Mouse (Mus musculus) thymus, postnatal 0 days (tissue): ENCODE data around the gene Slc35a1. TPM values are rescaled to one million over a fixed set of nuclear protein-coding genes. Genes with fewer than 3 reads are reported as not detected.
"Not testable (repeated sequence)": the region's sequence is repeated elsewhere in the genome, so short reads cannot be mapped to it uniquely, and the experiment has no call there.

Experiments used
- DNase-seq: peaks from one replicate; pipeline ENCODE4 v3.0.0-alpha.2; 2015; ENCODE audit warnings: low spot score
- polyA plus RNA-seq: library from polyadenylated mRNA; unstranded; fragments of >200 nt; fragmentation: Nextera tagmentation; extraction: Ambion mirVana; gene quantifications from 2 replicates; pipeline ENCODE4 v1.2.1, GENCODE M21; 2015

Gene Slc35a1
- 15.9 and 26.0 TPM in 2 replicates for polyA plus RNA-seq

DNA sequence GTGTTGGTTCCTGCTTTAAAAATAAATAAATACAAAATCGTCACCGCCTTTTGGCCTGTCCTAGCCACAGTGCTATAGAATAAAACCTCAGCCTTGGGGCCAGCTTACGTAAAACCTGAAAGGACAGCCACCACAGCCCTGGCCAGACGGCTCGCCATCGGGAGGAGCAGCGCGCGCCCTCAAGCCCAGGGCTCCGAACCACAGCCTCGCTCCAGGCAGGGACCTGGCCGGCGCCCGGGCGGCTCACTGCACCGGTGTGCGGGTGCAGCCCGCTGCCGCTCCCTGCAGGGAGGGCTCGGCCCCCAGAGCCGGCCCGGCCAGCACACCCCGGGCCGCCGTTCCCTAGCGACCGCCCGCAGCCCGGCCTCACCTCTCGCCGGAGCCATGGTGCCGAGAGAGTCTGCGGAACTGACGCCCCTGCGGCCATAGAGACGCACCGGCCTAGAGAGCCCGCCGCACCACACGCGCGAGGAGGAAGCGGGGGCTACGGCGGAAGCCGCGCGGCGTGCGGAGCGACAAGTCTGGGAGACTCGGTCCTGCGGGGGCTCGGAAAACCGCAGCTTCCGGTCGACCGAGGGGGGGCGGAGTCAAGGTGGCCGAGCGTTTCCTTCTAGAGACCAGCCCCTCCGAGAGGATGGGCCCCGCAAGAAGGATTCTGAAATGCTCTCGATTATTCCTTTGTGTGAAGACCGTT, at the start of gene Slc35a1:
Gene Slc35a1, minus strand, starts transcription at position 565 of the 694 bp plus-strand sequence.
- DNase-seq: peak; percentile 92

DNA sequence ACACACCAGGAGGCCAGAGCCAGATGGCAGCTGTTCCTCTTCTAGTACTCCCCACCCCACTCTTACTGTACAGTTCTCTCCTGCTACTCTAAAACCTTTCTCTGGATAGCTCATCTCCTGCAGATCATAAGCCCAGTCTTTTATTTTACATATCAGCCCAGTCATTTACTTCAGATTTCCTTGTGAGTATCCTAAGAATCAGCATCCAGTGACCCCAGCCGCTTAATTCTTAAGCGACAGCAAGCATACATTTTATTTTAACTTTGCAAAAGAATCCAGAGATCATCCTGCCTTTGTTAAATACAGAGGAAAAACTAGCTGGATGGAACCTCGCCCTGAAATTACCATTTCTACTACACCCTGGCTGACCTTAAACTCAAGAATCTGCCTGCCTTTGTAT, 47.2 kb upstream of the Slc35a1 start:
- no peak for DNase-seq

DNA sequence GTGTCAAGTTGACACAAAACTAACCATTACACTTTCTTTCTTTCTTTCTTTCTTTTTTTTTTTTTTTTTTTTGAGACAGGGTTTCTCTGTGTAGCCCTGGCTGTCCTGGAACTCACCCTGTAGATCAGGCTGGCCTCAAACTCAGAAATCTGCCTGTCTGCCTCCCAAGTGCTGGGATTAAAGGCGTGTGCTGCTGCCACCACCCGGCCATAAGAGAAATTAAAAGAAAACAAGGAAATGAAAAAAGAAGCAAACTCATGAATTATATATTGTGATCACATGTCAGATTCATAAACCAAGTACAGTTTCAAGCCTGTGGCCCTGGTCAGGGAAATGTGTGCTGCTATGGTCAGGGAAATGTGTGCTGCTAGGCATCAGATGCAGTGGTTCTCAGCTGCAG, 46.2 kb upstream of the Slc35a1 start:
- not testable (repeated sequence) for DNase-seq

DNA sequence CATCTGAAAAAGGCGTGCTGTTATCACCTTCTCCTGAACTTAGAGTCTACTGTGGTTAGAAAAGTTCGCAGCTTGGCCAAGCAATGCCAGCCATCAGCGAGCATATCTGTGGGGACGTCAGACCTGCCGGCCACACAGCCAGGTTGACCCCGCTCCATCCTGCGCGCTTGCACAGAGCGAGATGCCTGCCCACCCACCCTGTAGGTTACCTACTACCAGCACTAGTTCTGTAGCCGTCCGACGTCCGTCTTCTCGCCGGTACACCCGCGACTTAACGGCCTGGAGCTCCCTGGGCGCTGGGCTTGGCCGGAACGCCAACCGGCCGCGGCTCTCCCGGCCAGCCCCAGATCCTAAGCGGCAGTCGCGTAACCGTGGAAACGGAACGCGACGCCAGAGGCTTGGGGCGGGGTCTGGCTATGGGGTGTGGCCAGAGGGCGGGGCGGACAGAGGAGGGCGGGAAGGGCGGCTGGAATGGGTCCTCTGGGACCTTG, 42.7 kb upstream of the Slc35a1 start, which contains the start of gene Cfap206:
Gene Cfap206, minus strand, starts transcription at position 356 of the 491 bp plus-strand sequence.
- DNase-seq: peak; percentile 1

DNA sequence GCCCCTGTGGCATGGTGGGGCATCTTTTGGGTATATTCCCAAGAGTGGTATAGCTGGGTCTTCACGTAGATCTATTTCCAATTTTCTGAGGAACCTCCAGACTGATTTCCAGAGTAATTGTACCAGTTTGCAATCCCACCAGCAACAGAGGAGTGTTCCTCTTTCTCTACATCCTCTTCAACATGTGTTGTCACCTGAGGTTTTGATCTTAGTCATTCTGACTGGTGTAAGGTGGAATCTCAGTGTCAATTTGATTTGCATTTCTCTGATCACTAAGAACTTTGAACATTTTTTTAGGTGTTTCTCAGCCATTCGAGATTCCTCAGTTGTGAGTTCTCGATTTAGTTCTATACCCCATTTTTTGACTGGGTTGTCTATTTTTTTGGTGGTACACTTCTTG, 38.5 kb upstream of the Slc35a1 start:
- not testable (repeated sequence) for DNase-seq

DNA sequence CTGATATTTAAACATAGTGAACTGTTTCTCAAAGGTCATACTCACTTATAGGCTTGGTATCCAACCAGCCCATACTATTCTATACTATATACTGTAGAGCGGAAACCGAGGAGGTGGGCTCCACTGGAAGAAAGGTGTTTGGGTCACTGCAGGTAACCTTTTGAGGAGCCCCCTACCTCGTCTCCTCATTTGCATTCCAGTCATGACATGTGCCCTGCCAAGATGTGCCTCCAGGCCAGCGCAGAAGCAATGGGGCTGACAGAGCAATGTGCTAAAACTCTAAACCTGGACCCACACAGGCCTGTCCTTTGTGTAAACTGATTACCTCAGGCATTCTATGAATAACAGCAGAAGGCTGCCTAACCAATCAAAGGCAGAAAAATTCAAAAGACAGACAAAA, 37.1 kb upstream of the Slc35a1 start:
- no peak for DNase-seq

DNA sequence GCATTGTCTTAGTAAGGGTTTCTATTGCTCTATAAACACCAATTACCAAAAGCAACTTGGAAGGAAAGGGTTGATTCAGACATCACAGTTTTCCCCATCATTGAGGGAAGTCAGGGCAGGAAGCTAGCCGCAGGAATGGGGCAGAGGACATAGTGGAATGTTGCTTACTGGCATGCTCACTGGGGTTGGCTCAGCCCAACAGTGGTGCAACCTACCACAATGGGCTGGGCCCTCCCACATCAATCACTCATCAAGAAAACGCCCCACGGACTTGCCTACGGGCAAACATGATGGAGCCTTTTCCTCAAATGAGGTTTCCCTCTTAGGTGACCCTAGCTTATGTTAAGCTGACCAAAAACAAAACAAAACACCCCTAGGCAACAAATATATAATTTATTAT, 35.9 kb upstream of the Slc35a1 start:
- no peak for DNase-seq

DNA sequence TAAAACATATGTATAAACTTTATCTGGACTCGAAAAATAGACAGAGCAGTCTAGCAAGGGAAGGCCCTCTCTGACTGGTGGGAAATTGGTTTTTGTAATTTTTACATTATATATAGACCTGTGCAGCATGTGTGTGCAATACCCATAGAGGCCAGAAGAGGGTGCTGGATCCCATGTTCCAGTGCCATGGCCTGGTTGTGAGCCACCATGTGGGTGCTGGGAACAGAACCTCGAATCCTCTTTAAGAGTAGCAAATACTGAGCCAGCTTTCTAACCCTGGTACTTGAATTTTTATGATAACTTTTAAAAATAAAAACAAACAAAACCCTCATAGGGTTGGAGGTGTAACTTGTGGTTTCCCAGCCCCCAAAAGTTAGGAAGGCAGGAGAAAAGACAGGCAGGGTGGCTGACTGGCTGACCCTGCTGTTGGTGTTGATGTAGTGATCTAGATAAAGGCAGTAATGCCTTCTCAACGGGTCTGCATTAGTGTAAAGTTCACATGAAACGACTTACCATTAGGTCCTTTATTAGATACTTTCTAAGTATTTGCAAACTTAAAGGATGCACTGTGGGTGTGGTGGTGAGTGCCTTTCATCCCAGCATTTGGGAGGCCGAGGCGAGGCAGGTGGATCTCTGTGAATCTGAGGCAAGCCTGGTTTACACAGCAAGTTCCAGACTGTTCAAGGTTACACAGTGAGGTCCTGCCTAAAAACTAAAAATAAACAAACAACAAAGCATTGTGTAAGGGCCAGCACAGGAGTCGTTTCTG, 33.1 kb upstream of the Slc35a1 start:
- no peak for DNase-seq

DNA sequence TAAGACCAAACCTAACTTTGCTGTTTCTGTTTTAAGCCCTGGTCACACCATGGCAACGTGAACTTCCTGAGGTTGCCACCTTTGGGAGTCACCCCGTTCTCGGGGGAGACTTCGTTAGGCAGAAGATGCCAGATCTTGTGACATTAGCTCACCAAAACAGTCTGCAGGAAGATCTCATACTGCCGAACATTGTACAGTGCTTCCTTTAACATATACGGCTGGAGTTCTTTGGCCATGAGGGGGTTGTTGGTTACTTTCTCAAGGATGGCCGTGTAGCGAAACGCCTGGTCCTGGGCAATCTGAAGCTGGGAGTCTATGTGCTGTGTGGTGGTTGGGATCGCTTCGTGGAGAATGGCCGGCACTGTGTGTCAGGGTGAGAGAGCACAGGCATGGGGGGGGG, 32.2 kb upstream of the Slc35a1 start:
- DNase-seq: no peak

DNA sequence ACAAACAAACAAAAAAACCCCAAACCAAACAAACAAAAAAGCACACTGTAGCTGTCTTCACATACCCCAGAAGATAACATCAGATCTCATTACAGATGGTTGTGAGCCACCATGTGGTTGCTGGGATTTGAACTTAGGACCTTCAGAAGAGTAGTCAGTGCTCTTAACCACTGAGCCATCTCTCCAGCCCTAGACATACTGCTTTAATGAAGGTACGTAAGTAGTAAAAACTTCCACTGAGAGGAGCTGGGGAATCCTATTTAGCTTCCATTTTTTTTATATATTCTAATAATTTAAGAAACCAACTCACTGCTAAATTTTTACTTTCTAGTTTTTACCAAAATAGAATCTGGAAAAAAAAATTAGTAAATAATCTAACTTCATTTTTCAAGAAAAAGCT, 27.8 kb upstream of the Slc35a1 start:
- DNase-seq: no peak

DNA sequence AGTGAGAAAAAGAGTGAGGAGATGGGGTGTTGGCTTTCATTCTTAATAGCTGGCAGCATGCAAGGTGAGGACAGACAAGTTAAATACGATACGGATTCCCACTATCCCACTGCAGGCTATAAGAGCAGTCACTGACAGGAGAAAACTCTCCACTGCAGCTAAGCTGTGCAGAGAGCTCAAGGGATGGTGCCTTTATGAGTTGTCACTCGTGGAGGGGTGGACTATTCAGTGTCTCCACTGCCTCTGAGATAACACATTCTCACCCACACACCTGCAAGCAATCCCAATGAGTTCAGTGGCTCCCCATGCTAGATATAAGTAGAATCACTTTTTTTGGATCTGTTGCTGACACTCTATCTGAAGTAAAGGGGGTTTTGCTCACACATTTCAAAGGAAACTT, 20.9 kb upstream of the Slc35a1 start:
- DNase-seq: no peak

DNA sequence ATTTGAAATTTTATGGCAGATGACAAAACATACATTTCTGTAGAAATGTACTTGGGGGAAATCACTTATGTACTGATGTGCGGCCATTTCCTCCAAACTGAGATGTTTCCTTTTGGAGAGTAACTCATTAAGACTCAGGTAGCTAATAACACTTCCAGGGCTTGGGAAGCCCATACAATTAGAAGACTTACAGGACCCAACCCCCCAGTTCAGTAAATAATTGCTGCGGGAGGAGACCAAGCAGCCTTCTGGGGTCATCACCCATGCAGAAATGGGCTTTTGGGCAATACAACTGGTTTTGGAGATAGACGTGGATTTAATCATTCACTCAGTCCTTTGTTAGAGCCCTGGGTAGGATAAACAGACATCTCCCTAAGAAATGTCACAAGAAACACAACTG, 20.0 kb upstream of the Slc35a1 start:
- no peak for DNase-seq

DNA sequence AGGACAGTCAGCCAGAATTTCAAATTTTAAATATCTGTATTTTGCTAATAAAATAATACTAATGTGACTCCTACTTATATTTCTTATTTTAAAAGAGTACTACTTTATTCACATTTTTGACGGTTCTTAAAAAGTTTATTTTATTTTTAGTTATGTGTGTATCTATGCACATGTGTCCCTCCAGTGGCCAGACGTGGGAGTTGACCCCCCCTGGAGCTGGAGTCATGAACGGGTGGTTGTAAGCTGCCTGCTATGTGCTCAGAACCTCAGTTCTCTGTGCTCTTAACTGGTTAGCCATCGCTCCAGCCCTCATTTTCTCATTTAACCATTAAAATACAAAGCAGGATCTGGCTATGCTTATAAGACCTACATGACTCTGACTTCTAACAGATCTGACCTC, 15.8 kb upstream of the Slc35a1 start:
- no peak for DNase-seq

DNA sequence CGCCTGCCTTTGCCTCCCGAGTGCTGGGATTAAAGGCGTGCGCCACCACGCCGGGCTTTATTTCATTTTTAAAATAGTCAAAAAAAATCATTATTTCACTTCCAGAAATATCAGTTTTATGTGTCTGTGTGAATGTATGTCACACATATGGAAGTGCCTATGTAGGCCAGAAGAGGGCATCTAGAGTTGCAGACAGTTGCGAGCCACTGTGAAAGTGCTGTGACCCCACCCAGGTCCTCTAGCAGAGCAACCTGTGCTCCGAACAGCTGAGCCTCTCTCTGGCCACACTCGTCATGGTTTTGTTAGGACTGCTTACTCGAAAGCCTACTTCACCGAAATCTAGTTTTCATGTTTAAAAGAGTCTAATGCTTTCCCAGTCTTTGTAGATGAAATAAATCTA, 15.0 kb upstream of the Slc35a1 start:
- DNase-seq: no peak

DNA sequence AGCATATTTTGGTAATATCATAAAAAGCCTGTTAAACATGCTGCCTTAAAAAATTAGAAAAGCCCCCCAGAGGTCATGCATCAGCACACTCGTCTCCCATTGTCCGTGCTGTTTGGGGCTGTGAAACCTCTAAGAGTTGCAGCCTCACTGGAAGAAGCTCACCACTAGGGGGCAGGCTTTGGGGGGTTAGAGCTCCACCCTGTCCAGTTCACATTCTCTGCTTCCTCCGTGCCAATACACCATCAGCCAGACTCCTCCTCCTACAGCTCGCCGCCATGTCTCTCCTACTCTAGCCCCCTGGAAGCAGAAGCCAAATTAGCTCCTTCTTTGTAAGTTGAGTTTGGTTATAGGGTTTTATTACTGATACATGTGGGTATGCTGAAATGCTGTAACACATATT, 14.3 kb upstream of the Slc35a1 start:
- peak; percentile 61 for DNase-seq

DNA sequence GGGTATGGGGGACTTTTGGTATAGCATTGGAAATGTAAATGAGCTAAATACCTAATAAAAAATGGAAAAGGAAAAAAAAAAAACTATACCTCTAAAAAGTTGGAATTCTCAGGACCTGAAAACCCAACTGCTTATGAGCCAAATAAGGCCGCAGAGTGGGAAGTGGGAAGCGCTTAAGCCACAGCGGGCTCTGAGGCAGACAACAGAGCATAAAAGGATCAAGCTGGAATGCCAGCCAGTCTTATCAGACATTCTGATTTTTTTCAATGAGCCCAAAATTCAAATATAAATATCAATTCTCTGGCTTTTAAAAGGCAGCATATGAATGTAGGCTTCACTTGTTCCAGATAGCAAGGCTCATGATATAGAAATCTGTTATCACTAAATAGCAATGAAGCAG, 783 bp upstream of the Slc35a1 start:
- no peak for DNase-seq

DNA sequence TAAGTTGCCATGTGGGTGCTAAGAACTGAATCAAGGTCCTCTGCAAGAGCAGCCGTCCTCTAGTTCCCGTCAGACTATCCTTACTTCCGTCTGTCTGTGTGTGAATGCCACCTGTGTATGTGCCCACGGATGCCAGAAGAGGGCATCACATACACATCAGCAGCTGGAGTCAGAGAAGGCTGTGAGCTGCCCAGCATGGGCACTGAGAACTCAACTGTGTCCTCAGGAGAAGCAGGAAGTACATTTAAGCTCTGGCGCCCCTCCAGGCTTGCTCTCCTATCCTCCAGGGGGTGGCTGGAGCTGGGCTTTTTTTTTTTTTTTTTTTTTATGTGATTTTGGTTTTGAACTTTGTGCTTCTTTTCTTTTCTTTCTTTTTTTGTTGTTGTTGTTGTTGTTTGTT, 6.7 kb downstream of the Slc35a1 start:
- no peak for DNase-seq

DNA sequence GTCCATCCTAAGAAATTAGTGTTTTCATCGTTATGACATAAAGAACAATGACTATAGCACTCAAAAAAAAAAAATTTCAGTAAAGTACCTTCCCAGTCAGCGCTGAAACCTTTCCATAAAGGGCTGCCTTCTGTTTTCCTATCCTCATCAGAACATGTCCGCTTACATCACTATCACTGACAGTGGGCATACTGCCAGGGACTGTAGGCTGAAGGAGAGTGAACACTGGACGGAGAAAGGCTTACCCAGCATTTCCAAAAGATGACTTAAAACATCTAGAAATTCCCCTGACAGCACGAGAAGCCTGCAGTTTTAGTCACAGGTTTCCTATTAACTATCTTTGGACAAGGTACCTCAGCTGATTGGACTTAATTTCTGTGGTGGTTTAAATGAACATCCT, 13.5 kb downstream of the Slc35a1 start:
- no peak for DNase-seq

DNA sequence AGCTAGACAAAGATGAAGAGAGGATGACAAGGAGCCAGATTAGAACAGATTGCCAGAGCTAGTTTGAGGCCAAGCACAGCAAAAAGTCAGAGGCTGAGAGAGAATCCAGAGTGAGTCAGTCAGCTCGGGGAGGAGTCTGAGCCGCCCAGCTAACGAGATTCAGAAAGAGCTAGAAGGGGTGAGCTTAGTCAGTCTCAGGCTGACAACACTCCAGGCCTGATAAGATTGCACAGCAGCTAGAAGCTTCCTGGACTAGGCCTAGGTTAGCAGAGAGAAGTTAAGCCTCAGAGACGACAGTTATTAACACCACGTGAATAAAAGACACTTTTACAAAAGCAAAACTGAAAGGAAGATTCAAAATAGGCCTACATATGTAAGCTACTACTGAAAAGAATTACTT, 19.3 kb downstream of the Slc35a1 start:
- DNase-seq: no peak

DNA sequence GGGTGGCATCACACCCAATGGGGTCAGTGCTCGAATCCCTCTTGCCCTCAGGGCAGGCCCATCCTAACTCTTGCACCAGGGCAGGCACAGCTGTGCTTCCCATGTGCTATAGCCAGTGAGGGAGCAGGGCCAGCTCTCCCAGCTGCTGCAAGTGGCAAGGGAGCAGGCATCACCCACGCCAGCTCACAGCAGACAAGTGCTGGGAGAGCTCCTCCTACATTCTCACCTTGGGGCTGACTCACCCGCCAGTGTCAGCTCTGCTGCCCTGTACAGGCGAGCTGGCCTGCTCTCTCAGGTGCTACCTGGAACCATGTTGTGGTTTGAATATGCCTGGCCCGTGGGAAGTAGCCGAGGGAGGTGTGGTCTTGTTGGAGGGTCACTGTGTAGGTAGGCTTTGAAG, 25.3 kb downstream of the Slc35a1 start:
- no peak for DNase-seq

DNA sequence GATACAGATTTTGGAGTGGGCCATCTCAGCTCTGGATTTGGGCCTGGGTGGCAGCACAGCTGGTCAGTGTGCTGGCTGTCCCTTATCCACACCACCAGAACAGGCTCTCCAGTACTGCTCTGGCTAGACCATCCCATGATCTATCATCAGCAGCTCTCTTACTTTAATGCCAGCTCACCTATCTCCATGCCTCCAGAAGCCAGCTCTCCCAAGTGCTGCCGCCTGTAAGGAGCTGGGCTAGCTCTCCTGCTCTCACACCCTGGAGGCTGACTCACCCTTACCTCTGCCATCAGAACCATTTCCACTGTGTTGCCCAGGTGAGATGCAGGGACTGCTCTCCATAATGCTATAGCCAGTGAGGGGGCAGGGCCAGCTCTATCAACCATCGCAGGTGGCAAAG, 25.7 kb downstream of the Slc35a1 start:
- DNase-seq: no peak

DNA sequence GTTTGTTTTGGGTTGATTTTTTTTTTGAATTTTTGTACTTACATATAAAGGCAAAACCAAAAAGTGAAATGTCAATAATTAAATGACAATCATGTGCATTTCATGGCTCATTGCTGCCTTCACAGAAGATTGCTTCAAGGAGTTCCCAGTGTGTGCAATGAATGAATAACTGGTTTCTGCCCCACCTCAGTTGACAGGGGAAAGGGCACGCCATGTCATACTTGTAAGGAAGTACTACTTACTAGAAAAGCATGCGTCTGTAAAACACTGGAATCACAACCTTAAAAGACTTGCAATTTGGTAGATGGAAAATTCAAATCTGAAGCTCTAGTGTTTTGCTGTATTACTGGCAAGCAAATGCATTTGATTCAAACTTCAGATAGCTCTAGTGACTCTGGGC, 28.2 kb downstream of the Slc35a1 start:
- DNase-seq: no peak

DNA sequence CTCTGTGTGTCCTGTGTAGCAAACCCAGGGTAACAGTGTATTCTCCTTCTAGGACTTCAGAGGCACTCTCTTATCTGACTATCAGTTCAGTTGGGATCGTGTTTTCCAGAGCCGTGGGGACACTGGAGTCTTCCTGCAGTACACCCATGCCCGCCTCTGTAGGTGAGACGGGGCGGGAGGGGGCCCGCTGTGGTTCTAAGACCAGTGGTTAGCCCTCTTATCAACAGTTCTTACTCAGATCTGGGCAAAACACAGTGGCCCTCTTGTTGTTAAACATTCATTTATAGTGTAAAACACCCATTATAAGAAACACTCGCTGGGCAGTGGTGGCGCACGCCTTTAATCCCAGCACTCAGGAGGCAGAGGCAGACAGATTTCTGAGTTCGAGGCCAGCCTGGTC, 31.1 kb downstream of the Slc35a1 start:
- DNase-seq: no peak
